Mouse (Mus musculus): ENCODE measurements around the gene Atat1. TPM values are rescaled to one million over a fixed set of nuclear protein-coding genes. Genes with fewer than 3 reads are reported as not detected.
"Not testable (repeated sequence)": the region's sequence is repeated elsewhere in the genome, so short reads cannot be mapped to it uniquely, and the experiment has no call there.

The Atat1 gene
- polyA plus RNA-seq (2012; rRNA removed): 63.9 and 64.9 TPM in 2 replicates

- TF ChIP-seq CTCF (IDR thresholded peaks at IDR 0.05; ENCODE audit: borderline replicate concordance, control insufficient read depth, extremely low read depth, insufficient read depth, low read length, poor library complexity): no peak
- no peak for TF ChIP-seq POLR2A (IDR thresholded peaks at IDR 0.05; ENCODE audit: control insufficient read depth, extremely low read depth, insufficient read depth, low read length, poor library complexity)
- 1% methylated on average over 25 of the region's 25 CpGs for WGBS
- DNase-seq: peak; percentile 95
- Histone ChIP-seq H3K4me3 (ENCODE audit: control insufficient read depth, insufficient read depth, low read length) (peak within 1 kb of the TSS; percentile 76), H3K27ac (ENCODE audit: control insufficient read depth, insufficient read depth, low read length) (peak within 1 kb of the TSS; percentile 83), H3K4me1 (replicated peaks; ENCODE audit: control insufficient read depth, insufficient read depth, low read length) (peaks cover 11% of the 10 kb centered on the region), H3K36me3 (ENCODE audit: control insufficient read depth, insufficient read depth, low read length) (no peaks in the 10 kb centered on the region), H3K27me3 (ENCODE audit: control insufficient read depth, insufficient read depth, low read length) (no peaks in the 10 kb centered on the region)
Measured at GRCm38 (mm10) chr17:35909919-35910369, at the start of gene Atat1. TSS of gene Atat1 (minus strand) at chr17:35910075.

- 95% methylated on average over 15 of the region's 15 CpGs for WGBS
Measured at GRCm38 (mm10) chr17:35958533-35959223, 48.8 kb upstream of the Atat1 start.

GRCm38 (mm10) chr17:35954665-35955064 is 44.8 kb upstream of the Atat1 start:
- no peak for DNase-seq
- H3K36me3 ChIP-seq (ENCODE audit: control insufficient read depth, insufficient read depth, low read length): peaks cover 41% of the 10 kb centered on the region
- H3K27ac ChIP-seq (ENCODE audit: control insufficient read depth, insufficient read depth, low read length): no peak overlapping the region
- 86% methylated on average over 8 of the region's 8 CpGs for WGBS
- no peaks in the 10 kb centered on the region for H3K4me1 ChIP-seq (replicated peaks; ENCODE audit: control insufficient read depth, insufficient read depth, low read length)
- no peaks in the 10 kb centered on the region for H3K27me3 ChIP-seq (ENCODE audit: control insufficient read depth, insufficient read depth, low read length)
- no peak overlapping the region for H3K4me3 ChIP-seq (ENCODE audit: control insufficient read depth, insufficient read depth, low read length)
- TF ChIP-seq POLR2A (IDR thresholded peaks at IDR 0.05; ENCODE audit: control insufficient read depth, extremely low read depth, insufficient read depth, low read length, poor library complexity): no peak

More at GRCm38 (mm10) chr17:35958533-35959223, 48.8 kb upstream of the Atat1 start:
- no peak overlapping the region for H3K4me3 ChIP-seq (ENCODE audit: control insufficient read depth, insufficient read depth, low read length)
- H3K27me3 ChIP-seq (ENCODE audit: control insufficient read depth, insufficient read depth, low read length): no peaks in the 10 kb centered on the region
- no peaks in the 10 kb centered on the region for H3K4me1 ChIP-seq (replicated peaks; ENCODE audit: control insufficient read depth, insufficient read depth, low read length)
- DNase-seq: no peak
- peaks cover 81% of the 10 kb centered on the region for H3K36me3 ChIP-seq (ENCODE audit: control insufficient read depth, insufficient read depth, low read length)
- H3K27ac ChIP-seq (ENCODE audit: control insufficient read depth, insufficient read depth, low read length): no peak overlapping the region
- TF ChIP-seq CTCF (IDR thresholded peaks at IDR 0.05; ENCODE audit: borderline replicate concordance, control insufficient read depth, extremely low read depth, insufficient read depth, low read length, poor library complexity) (no peak), POLR2A (IDR thresholded peaks at IDR 0.05; ENCODE audit: control insufficient read depth, extremely low read depth, insufficient read depth, low read length, poor library complexity) (no peak)

- DNase-seq; H3K27me3 ChIP-seq (ENCODE audit: control insufficient read depth, insufficient read depth, low read length); H3K27ac ChIP-seq (ENCODE audit: control insufficient read depth, insufficient read depth, low read length); H3K4me1 ChIP-seq (replicated peaks; ENCODE audit: control insufficient read depth, insufficient read depth, low read length); H3K4me3 ChIP-seq (ENCODE audit: control insufficient read depth, insufficient read depth, low read length): not testable (repeated sequence)
- WGBS: 82% methylated on average over 1 of the region's 3 CpGs
- peaks cover 20% of the 10 kb centered on the region for H3K36me3 ChIP-seq (ENCODE audit: control insufficient read depth, insufficient read depth, low read length)
Measured at GRCm38 (mm10) chr17:35952559-35952958, 42.7 kb upstream of the Atat1 start.

- not testable (repeated sequence) for H3K4me1 ChIP-seq (replicated peaks; ENCODE audit: control insufficient read depth, insufficient read depth, low read length); H3K27me3 ChIP-seq (ENCODE audit: control insufficient read depth, insufficient read depth, low read length); H3K4me3 ChIP-seq (ENCODE audit: control insufficient read depth, insufficient read depth, low read length); DNase-seq; H3K36me3 ChIP-seq (ENCODE audit: control insufficient read depth, insufficient read depth, low read length); H3K27ac ChIP-seq (ENCODE audit: control insufficient read depth, insufficient read depth, low read length)
Measured at GRCm38 (mm10) chr17:35950946-35951345, 41.1 kb upstream of the Atat1 start.

- WGBS: 90% methylated on average over 1 of the region's 1 CpGs
- no peak for DNase-seq
- no peaks in the 10 kb centered on the region for H3K4me1 ChIP-seq (replicated peaks; ENCODE audit: control insufficient read depth, insufficient read depth, low read length)
- H3K36me3 ChIP-seq (ENCODE audit: control insufficient read depth, insufficient read depth, low read length): no peaks in the 10 kb centered on the region
- H3K4me3 ChIP-seq (ENCODE audit: control insufficient read depth, insufficient read depth, low read length): no peak overlapping the region
- no peak overlapping the region for H3K27ac ChIP-seq (ENCODE audit: control insufficient read depth, insufficient read depth, low read length)
- TF ChIP-seq POLR2A (IDR thresholded peaks at IDR 0.05; ENCODE audit: control insufficient read depth, extremely low read depth, insufficient read depth, low read length, poor library complexity) (no peak), CTCF (IDR thresholded peaks at IDR 0.05; ENCODE audit: borderline replicate concordance, control insufficient read depth, extremely low read depth, insufficient read depth, low read length, poor library complexity) (no peak)
- no peaks in the 10 kb centered on the region for H3K27me3 ChIP-seq (ENCODE audit: control insufficient read depth, insufficient read depth, low read length)
Measured at GRCm38 (mm10) chr17:35939941-35940340, 30.1 kb upstream of the Atat1 start.

- Histone ChIP-seq H3K4me1 (replicated peaks; ENCODE audit: control insufficient read depth, insufficient read depth, low read length) (no peaks in the 10 kb centered on the region), H3K4me3 (ENCODE audit: control insufficient read depth, insufficient read depth, low read length) (no peak overlapping the region), H3K36me3 (ENCODE audit: control insufficient read depth, insufficient read depth, low read length) (no peaks in the 10 kb centered on the region), H3K27me3 (ENCODE audit: control insufficient read depth, insufficient read depth, low read length) (no peaks in the 10 kb centered on the region), H3K27ac (ENCODE audit: control insufficient read depth, insufficient read depth, low read length) (no peak overlapping the region)
- TF ChIP-seq CTCF (IDR thresholded peaks at IDR 0.05; ENCODE audit: borderline replicate concordance, control insufficient read depth, extremely low read depth, insufficient read depth, low read length, poor library complexity) (no peak), POLR2A (IDR thresholded peaks at IDR 0.05; ENCODE audit: control insufficient read depth, extremely low read depth, insufficient read depth, low read length, poor library complexity) (no peak)
- DNase-seq: no peak
- 91% methylated on average over 2 of the region's 2 CpGs for WGBS
Measured at GRCm38 (mm10) chr17:35939108-35939507, 29.2 kb upstream of the Atat1 start.

Data from thymus, adult 2 months (tissue).